Mouse (Mus musculus) cerebellum, adult 2 months (tissue): ENCODE measurements at regions not wholly inside any gene's neighbourhood (a gene's known extent, or its start where the extent isn't known, plus 50 kb on each side); places are given as distances from the start of the nearest gene placed in this dataset.

Experiments used
- DNase-seq, 2 experiments: peaks; one replicate each; pipeline ENCODE4 v3.0.0; 2021
- H3K27ac ChIP-seq: fragments of 200-500 bp; 2 replicates; pipeline ENCODE4 v1.5.1; 2012; ENCODE audit warnings: low read length, control low read depth, inconsistent platforms; ENCODE audit not compliant: insufficient read depth
- H3K27me3 ChIP-seq: fragments of 200-500 bp; 2 replicates; pipeline ENCODE4 v1.6.1; 2012; ENCODE audit warnings: inconsistent platforms, mild to moderate bottlenecking, low read length, moderate library complexity; ENCODE audit not compliant: control insufficient read depth, insufficient read depth
- H3K4me1 ChIP-seq: fragments of 200-500 bp; 2 replicates; pipeline ENCODE4 v1.6.1; 2011; ENCODE audit warnings: low read length; ENCODE audit not compliant: control insufficient read depth, insufficient read depth
- H3K4me3 ChIP-seq: fragments of 200-500 bp; replicated peaks from 2 replicates; pipeline ENCODE3; 2011; ENCODE audit warnings: mild to moderate bottlenecking, low read depth, low read length, control low read depth; ENCODE audit not compliant: insufficient read depth
- CTCF ChIP-seq: fragments of 200-500 bp; IDR thresholded peaks from 2 replicates; pipeline ENCODE4 v1.5.1; 2011; ENCODE audit warnings: low read depth, mild to moderate bottlenecking, control low read depth, low read length, moderate library complexity, borderline replicate concordance; ENCODE audit not compliant: insufficient read depth
- POLR2A ChIP-seq: fragments of 200-500 bp; IDR thresholded peaks from 2 replicates; pipeline ENCODE4 v1.6.1; 2011; ENCODE audit warnings: low read length, control low read depth, borderline replicate concordance; ENCODE audit not compliant: insufficient read depth
- WGBS: fragments of 180-500 bp; shearing (Covaris S2); methylation state at CpG from one replicate; pipeline ENCODE4 v1.1.7; 2018; 5-methylcytosine and 5-hydroxymethylcytosine counted together

GRCm38 (mm10) chr5:111913354-111913753 is 179.6 kb downstream of the Gm26897 start:
- WGBS = 46% methylated on average over 7 of the region's 7 CpGs
- DNase-seq = no peak
- Histone ChIP-seq H3K27ac (no peak overlapping the region), H3K4me3 (no peak overlapping the region), H3K4me1 (no peaks in the 10 kb centered on the region; the same call in 1 of the 2 replicates), H3K27me3 (no peaks in the 10 kb centered on the region; the same call in 1 of the 2 replicates)
- TF ChIP-seq CTCF (no peak), POLR2A (no peak)

DNA sequence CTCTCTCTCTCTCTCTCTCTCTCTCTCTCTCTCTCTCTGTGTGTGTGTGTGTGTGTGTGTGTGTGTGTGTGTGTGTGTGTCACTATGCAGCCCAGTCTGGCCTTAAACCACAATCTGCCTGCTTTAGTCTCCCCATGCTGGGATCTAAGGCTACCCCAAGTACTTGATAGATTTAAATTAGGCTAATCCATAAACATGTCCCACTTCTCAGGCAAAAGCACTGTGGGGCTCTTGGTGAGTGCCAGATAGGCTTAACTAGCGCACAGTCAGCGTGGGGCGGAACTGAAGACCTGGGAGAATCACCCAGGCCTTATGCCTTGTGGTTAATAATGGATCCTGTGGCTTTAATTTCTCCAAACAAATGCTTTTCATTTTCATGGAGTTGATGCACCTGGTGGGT is 180.6 kb downstream of the Gm26897 start:
- 89% methylated on average over 3 of the region's 3 CpGs for WGBS
- H3K27me3 ChIP-seq = no peaks in the 10 kb centered on the region; the same call in 1 of the 2 replicates
- no peak for DNase-seq
- TF ChIP-seq CTCF (no peak), POLR2A (no peak)
- H3K27ac ChIP-seq = no peak overlapping the region
- H3K4me1 ChIP-seq = no peaks in the 10 kb centered on the region; the same call in 1 of the 2 replicates
- H3K4me3 ChIP-seq = no peak overlapping the region

DNA sequence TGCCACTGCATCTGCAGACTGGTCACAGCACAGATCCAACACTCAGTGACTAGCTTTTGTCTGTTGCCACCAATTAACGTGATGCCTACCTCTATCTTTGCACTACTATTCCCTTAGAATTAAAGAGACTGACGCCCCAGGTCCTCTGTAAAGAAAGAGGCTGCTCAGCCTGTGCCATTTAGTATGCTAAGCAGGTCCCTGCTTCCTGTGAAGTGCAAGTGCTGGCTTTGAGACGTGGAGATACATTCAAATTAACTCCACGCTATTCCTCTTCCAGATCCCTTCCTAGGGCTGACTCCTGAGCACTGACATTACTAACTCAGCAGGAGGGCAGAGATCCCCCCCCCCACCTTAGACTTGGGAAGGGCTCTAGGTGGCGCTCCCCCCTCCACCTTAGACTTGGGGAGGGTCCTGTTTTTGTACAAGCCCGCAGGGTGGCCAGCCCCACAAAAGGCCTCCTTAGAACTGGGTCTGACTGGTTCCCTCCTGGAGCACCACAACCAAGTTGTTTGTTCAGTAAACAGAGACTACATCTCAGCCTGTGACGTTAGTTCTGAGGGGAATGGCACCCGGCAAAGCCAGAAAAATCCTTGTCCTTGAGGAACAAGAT is 184.0 kb downstream of the Gm26897 start:
- Histone ChIP-seq H3K27ac (no peak overlapping the region), H3K4me1 (no peaks in the 10 kb centered on the region), H3K27me3 (no peaks in the 10 kb centered on the region; the same call in 1 of the 2 replicates), H3K4me3 (no peak overlapping the region)
- 27% methylated on average over 8 of the region's 8 CpGs for WGBS
- TF ChIP-seq POLR2A = no peak
- no peak for TF ChIP-seq CTCF
- DNase-seq = no peak

DNA sequence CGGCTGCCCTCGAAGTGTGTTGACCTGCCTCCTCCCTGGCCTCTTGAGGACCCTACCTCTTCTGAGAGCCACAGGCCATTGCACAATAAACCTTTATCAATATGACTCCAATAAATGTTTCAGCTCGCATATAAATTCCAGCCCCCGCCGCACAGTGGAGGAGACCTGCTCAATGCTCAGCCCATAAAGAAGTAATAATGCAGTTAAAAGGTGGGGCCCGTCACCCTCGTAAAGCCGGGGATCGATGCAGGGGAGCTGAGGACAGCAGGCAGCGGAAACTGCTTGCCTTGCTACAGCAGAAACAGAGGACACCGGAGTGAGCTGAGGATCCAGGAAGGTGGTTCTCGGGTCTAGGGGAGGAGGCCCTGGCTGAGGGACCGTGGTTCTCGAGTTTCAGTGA is 185.2 kb downstream of the Gm26897 start:
- Histone ChIP-seq H3K4me3 (no peak overlapping the region), H3K27ac (no peak overlapping the region), H3K27me3 (no peaks in the 10 kb centered on the region; the same call in 1 of the 2 replicates), H3K4me1 (no peaks in the 10 kb centered on the region)
- TF ChIP-seq CTCF (no peak), POLR2A (no peak)
- WGBS = 80% methylated on average over 14 of the region's 14 CpGs
- DNase-seq = no peak

GRCm38 (mm10) chr5:111922991-111923701 is 189.4 kb downstream of the Gm26897 start:
- Histone ChIP-seq H3K27me3 (no peaks in the 10 kb centered on the region), H3K4me3 (no peak overlapping the region), H3K27ac (no peak overlapping the region), H3K4me1 (no peaks in the 10 kb centered on the region)
- WGBS = 33% methylated on average over 18 of the region's 18 CpGs
- DNase-seq = no peak
- no peak for TF ChIP-seq CTCF
- TF ChIP-seq POLR2A = no peak

DNA sequence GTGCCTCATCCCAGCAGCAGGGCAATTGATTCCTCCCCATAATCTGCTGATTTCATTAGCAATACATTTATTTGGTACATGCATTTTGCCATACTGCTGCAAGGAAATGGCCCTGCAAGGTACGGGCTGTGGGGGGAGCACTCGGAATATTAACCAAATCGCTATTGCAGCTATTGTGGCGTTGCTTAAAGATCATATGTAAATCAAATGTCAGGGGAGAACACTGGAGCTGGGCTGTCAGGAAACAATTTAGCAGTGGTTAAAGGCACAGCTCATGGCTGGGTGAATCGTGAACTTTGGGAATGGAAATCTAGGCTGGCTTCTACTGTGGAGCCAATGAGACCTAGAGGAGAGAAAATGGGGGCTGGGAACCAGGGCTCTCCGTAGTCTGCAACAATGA is 192.0 kb downstream of the Gm26897 start:
- Histone ChIP-seq H3K27ac (no peak overlapping the region), H3K27me3 (no peaks in the 10 kb centered on the region), H3K4me3 (no peak overlapping the region), H3K4me1 (no peaks in the 10 kb centered on the region)
- no peak for TF ChIP-seq CTCF
- TF ChIP-seq POLR2A = no peak
- DNase-seq = no peak
- WGBS = 67% methylated on average over 6 of the region's 6 CpGs

GRCm38 (mm10) chr5:111929180-111929990 is 195.7 kb downstream of the Gm26897 start:
- no peak overlapping the region for H3K4me3 ChIP-seq
- TF ChIP-seq POLR2A (no peak), CTCF (no peak)
- no peak for DNase-seq
- WGBS = 64% methylated on average over 15 of the region's 15 CpGs
- no peaks in the 10 kb centered on the region for H3K27me3 ChIP-seq
- H3K4me1 ChIP-seq = no peaks in the 10 kb centered on the region
- no peak overlapping the region for H3K27ac ChIP-seq

DNA sequence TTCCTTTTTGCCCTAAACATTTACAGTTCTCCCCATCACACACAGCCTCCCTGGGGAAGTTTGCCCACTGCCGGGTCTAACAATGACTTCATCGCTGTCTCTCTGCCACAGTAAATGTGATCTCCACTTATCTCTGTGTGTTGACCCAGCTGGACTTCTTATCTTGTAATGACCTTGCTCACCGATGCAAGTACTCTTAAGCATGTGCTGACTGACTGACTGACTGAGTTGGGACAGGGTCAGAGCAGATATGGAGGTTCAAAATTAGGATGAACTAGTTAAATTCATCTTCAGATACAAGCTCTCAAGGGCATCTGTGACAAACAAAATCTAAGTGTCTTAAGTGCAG is 196.2 kb downstream of the Gm26897 start:
- no peak for TF ChIP-seq POLR2A
- TF ChIP-seq CTCF = no peak
- Histone ChIP-seq H3K27ac (no peak overlapping the region), H3K27me3 (no peaks in the 10 kb centered on the region), H3K4me3 (no peak overlapping the region), H3K4me1 (peaks cover 2% of the 10 kb centered on the region; the same call in 1 of the 2 replicates)
- no peak for DNase-seq
- WGBS = 61% methylated on average over 3 of the region's 3 CpGs
